Mouse (Mus musculus): ENCODE measurements at regions not wholly inside any gene's neighbourhood (a gene's known extent, or its start where the extent isn't known, plus 50 kb on each side); places are given as distances from the start of the nearest gene placed in this dataset.

DNA sequence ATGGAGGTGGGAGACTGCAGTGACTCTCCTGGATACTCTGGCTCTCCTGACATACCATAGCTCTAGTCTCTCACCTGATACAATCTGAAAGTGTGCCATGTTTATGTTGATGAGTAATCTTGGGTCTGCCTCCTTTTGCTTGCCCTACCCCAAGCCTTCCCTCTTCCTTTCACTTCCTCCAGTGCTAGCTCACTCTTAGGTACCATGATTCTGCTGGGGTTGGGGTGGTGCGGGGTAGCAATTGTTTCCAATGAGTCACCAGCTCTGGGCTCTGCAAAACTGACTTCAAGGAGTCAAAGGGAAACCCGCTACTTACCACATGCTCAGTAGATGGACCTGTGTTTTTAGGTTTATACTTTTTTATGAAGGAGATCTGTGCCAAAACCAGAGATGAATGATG lies 89.3 kb upstream of the Cdkn3 start:
- TF ChIP-seq CTCF (IDR thresholded peaks at IDR 0.05; ENCODE audit: low read depth) (no peak), EP300 (IDR thresholded peaks at IDR 0.05; ENCODE audit: low read depth) (no peak)

Measured in heart, postnatal 0 days (tissue).